ENCODE assay signal across 19 mouse cellular contexts in genomic region chr9:66177975-66178374, GRCm38 (mm10). TPM values are rescaled to one million over a fixed set of nuclear protein-coding genes. Genes with fewer than 3 reads are reported as not detected.
DNase-seq lines count a peak whose midpoint lies in the region; ATAC-seq lines count a peak whose summit lies in the region.
"Had no signal": no experiment of that assay in that cellular context is flagged by ENCODE, and none has a peak within 500 bp of the region (broad histone marks: within the 10 kb centered on the region; RNA-seq: fewer than 3 reads in every experiment).

No protein-coding gene starts in this region.

- H3K27me3 ChIP-seq in midbrain, embryonic 11.5 days (ENCODE audit: control insufficient read depth, insufficient read depth, low read length) = no peaks in the 10 kb centered on the region
- H3K27me3 ChIP-seq in midbrain, embryonic 15.5 days (replicated peaks) = no peaks in the 10 kb centered on the region
- no peaks in the 10 kb centered on the region for H3K27me3 ChIP-seq in liver, embryonic 16.5 days (ENCODE audit: control insufficient read depth, insufficient read depth, low read depth, low read length)
- H3K27me3 ChIP-seq in hindbrain, embryonic 12.5 days = no peaks in the 10 kb centered on the region
- H3K27me3 ChIP-seq: forebrain, embryonic 13.5 days; heart, embryonic 15.5 days had no signal

- no peak overlapping the region for H3K9ac ChIP-seq in midbrain, embryonic 11.5 days (ENCODE audit: low read length)
- H3K9ac ChIP-seq in midbrain, embryonic 15.5 days = no peak overlapping the region
- H3K9ac ChIP-seq in liver, embryonic 16.5 days (ENCODE audit: low read depth, low read length) = no peak overlapping the region
- H3K9ac ChIP-seq in hindbrain, embryonic 12.5 days = no peak overlapping the region
- H3K9ac ChIP-seq: forebrain, embryonic 13.5 days; forebrain, postnatal 0 days; heart, embryonic 15.5 days had no signal

- H3K27ac ChIP-seq in midbrain, embryonic 11.5 days (ENCODE audit: low read depth, low read length) = no peak overlapping the region
- H3K27ac ChIP-seq in midbrain, embryonic 15.5 days = no peak overlapping the region
- H3K27ac ChIP-seq in liver, embryonic 16.5 days (ENCODE audit: low read length) = peak overlapping the region; percentile 43
- H3K27ac ChIP-seq in hindbrain, embryonic 12.5 days = no peak overlapping the region
- H3K27ac ChIP-seq: embryonic facial prominence, embryonic 10.5 days; forebrain, embryonic 13.5 days; heart, adult 2 months; heart, embryonic 15.5 days had no signal

- no peaks in the 10 kb centered on the region for H3K9me3 ChIP-seq in midbrain, embryonic 11.5 days (ENCODE audit: control insufficient read depth, low read length)
- H3K9me3 ChIP-seq in midbrain, embryonic 15.5 days = no peaks in the 10 kb centered on the region
- no peaks in the 10 kb centered on the region for H3K9me3 ChIP-seq in liver, embryonic 16.5 days (replicated peaks; ENCODE audit: control insufficient read depth, low read length)
- H3K9me3 ChIP-seq in hindbrain, embryonic 12.5 days (replicated peaks) = no peaks in the 10 kb centered on the region
- H3K9me3 ChIP-seq: embryonic facial prominence, embryonic 10.5 days; forebrain, embryonic 13.5 days; heart, embryonic 15.5 days had no signal

- H3K36me3 ChIP-seq in midbrain, embryonic 11.5 days (ENCODE audit: control insufficient read depth, insufficient read depth, low read length) = no peaks in the 10 kb centered on the region
- H3K36me3 ChIP-seq in midbrain, embryonic 15.5 days (replicated peaks) = no peaks in the 10 kb centered on the region
- no peaks in the 10 kb centered on the region for H3K36me3 ChIP-seq in liver, embryonic 16.5 days (ENCODE audit: control insufficient read depth, insufficient read depth)
- H3K36me3 ChIP-seq in hindbrain, embryonic 12.5 days = no peaks in the 10 kb centered on the region
- H3K36me3 ChIP-seq: embryonic facial prominence, embryonic 10.5 days; heart, embryonic 15.5 days had no signal

- peak; percentile 23 for DNase-seq in kidney, postnatal 14 days
- DNase-seq in kidney, postnatal 4 days = no peak
- peak; percentile 61 for DNase-seq in midbrain, embryonic 11.5 days (ENCODE audit: low spot score, missing footprints)
- no peak for DNase-seq in adrenal gland, postnatal 10 days
- DNase-seq: adrenal gland, adult 2 months; adrenal gland, postnatal 36 days; cerebellum, adult 2 months; cerebellum, postnatal 10 days; forebrain, postnatal 0 days; gastrocnemius, postnatal 14 days; heart, adult 2 months; heart, postnatal 14 days had no signal

- 0% methylated on average over 1 of the region's 1 CpGs for WGBS in midbrain, embryonic 11.5 days
- 8% methylated on average over 1 of the region's 1 CpGs for WGBS in midbrain, embryonic 15.5 days
- 50% methylated on average over 1 of the region's 1 CpGs for WGBS in liver, embryonic 16.5 days (ENCODE audit: insufficient replicate concordance)
- WGBS in hindbrain, embryonic 12.5 days = 25% methylated on average over 1 of the region's 1 CpGs

- no peak for ATAC-seq in midbrain, embryonic 11.5 days (ENCODE audit: low FRiP score)
- no peak for ATAC-seq in midbrain, embryonic 15.5 days (replicated peaks)
- ATAC-seq in liver, embryonic 16.5 days (ENCODE audit: low read depth) = no peak
- ATAC-seq in hindbrain, embryonic 12.5 days (ENCODE audit: low FRiP score) = no peak
- ATAC-seq: forebrain, embryonic 13.5 days; forebrain, postnatal 0 days had no signal

- H3K4me1 ChIP-seq in midbrain, embryonic 11.5 days (ENCODE audit: control insufficient read depth, insufficient read depth, low read length) = no peaks in the 10 kb centered on the region
- no peaks in the 10 kb centered on the region for H3K4me1 ChIP-seq in midbrain, embryonic 15.5 days
- peaks cover 71% of the 10 kb centered on the region for H3K4me1 ChIP-seq in liver, embryonic 16.5 days (ENCODE audit: control insufficient read depth, low read depth, low read length)
- no peaks in the 10 kb centered on the region for H3K4me1 ChIP-seq in hindbrain, embryonic 12.5 days
- H3K4me1 ChIP-seq: forebrain, embryonic 13.5 days had no signal

- no peak overlapping the region for H3K4me3 ChIP-seq in midbrain, embryonic 11.5 days (ENCODE audit: low read depth, low read length)
- no peak overlapping the region for H3K4me3 ChIP-seq in midbrain, embryonic 15.5 days
- no peak overlapping the region for H3K4me3 ChIP-seq in liver, embryonic 16.5 days (ENCODE audit: low read depth, low read length)
- no peak overlapping the region for H3K4me3 ChIP-seq in hindbrain, embryonic 12.5 days
- H3K4me3 ChIP-seq: embryonic facial prominence, embryonic 10.5 days; forebrain, embryonic 13.5 days; heart, adult 2 months; heart, embryonic 15.5 days had no signal

- H3K4me2 ChIP-seq in midbrain, embryonic 11.5 days = no peak overlapping the region
- no peak overlapping the region for H3K4me2 ChIP-seq in midbrain, embryonic 15.5 days
- no peak overlapping the region for H3K4me2 ChIP-seq in liver, embryonic 16.5 days (ENCODE audit: low read depth, low read length)
- no peak overlapping the region for H3K4me2 ChIP-seq in hindbrain, embryonic 12.5 days (replicated peaks)
- H3K4me2 ChIP-seq: forebrain, embryonic 13.5 days; heart, embryonic 11.5 days; heart, embryonic 15.5 days had no signal

RNA-seq across cellular contexts. Expression of gene Dapk2, which starts 20.0 kb away (rescaled TPM):
- polyA plus RNA-seq in midbrain, embryonic 11.5 days (2014; fragmentation: Nextera tagmentation; extraction: Ambion mirVana) = 6.7 and 7.4 TPM in 2 replicates
- 0.82 and 1.4 TPM in 2 replicates for polyA plus RNA-seq in midbrain, embryonic 15.5 days (2015; fragmentation: Nextera tagmentation; extraction: Ambion mirVana)
- polyA plus RNA-seq in liver, embryonic 16.5 days (2015; fragmentation: Nextera tagmentation; extraction: Ambion mirVana) = 32.7 and 33.7 TPM in 2 replicates
- polyA plus RNA-seq in hindbrain, embryonic 12.5 days (2016; fragmentation: Nextera tagmentation; extraction: Ambion mirVana) = 3.7 and 3.8 TPM in 2 replicates
- 10 to 100 TPM in 1 of 2 experiments, 1 to 10 TPM in 1; 8.3 to 12.4 TPM for total RNA-seq in adrenal gland, postnatal 10 days (2021)

RNA-seq across cellular contexts. Expression of gene Ciao2a, which starts 51.6 kb away (rescaled TPM):
- polyA plus RNA-seq in midbrain, embryonic 11.5 days (2014; fragmentation: Nextera tagmentation; extraction: Ambion mirVana) = 156 and 171 TPM in 2 replicates
- 59.2 and 59.7 TPM in 2 replicates for polyA plus RNA-seq in midbrain, embryonic 15.5 days (2015; fragmentation: Nextera tagmentation; extraction: Ambion mirVana)
- polyA plus RNA-seq in liver, embryonic 16.5 days (2015; fragmentation: Nextera tagmentation; extraction: Ambion mirVana) = 110 and 129 TPM in 2 replicates
- 123 and 126 TPM in 2 replicates for polyA plus RNA-seq in hindbrain, embryonic 12.5 days (2016; fragmentation: Nextera tagmentation; extraction: Ambion mirVana)
- 10 to 100 TPM; 89.9 to 97.4 TPM for total RNA-seq in adrenal gland, postnatal 10 days (2021)

RNA-seq across cellular contexts. Expression of gene Snx1, which starts 51.6 kb away (rescaled TPM):
- polyA plus RNA-seq in midbrain, embryonic 11.5 days (2014; fragmentation: Nextera tagmentation; extraction: Ambion mirVana) = 147 and 150 TPM in 2 replicates
- polyA plus RNA-seq in midbrain, embryonic 15.5 days (2015; fragmentation: Nextera tagmentation; extraction: Ambion mirVana) = 75.5 and 76.6 TPM in 2 replicates
- polyA plus RNA-seq in liver, embryonic 16.5 days (2015; fragmentation: Nextera tagmentation; extraction: Ambion mirVana) = 59.6 and 63.8 TPM in 2 replicates
- polyA plus RNA-seq in hindbrain, embryonic 12.5 days (2016; fragmentation: Nextera tagmentation; extraction: Ambion mirVana) = 130 and 139 TPM in 2 replicates
- 10 to 100 TPM; 72.3 to 81.3 TPM for total RNA-seq in adrenal gland, postnatal 10 days (2021)

Comparison
In these comparisons a context has a peak if more than half of its experiments do, and no peak if none do; other contexts are left out.
1. DNase-seq: peak in kidney, postnatal 14 days (single experiment) and midbrain, embryonic 11.5 days (single experiment); none in kidney, postnatal 4 days (0 of 2) and adrenal gland, postnatal 10 days (single experiment).